Mouse (Mus musculus) myocyte (in vitro differentiated cells): Measurements from ENCODE around the gene 4930562C15Rik. TPM values are rescaled to one million over a fixed set of nuclear protein-coding genes. Genes with fewer than 3 reads are reported as not detected.
A peak's percentile ranks its signal among the peaks of the same experiment; 100 is the strongest.

Experiments used
- H3K27me3 ChIP-seq: one replicate; pipeline ENCODE4 v1.6.1; 2011; ENCODE audit not compliant: control insufficient read depth, insufficient read depth, insufficient read length
- H3K36me3 ChIP-seq: one replicate; pipeline ENCODE4 v1.6.1; 2011; ENCODE audit not compliant: control insufficient read depth, insufficient read depth
- H3K4me2 ChIP-seq: one replicate; pipeline ENCODE4 v1.6.1; 2011; ENCODE audit warnings: low read depth, control low read depth
- H3K4me3 ChIP-seq: one replicate; pipeline ENCODE4 v1.5.1; 2011; ENCODE audit warnings: mild to moderate bottlenecking, control low read depth, moderate library complexity
- H3K79me2 ChIP-seq: one replicate; pipeline ENCODE4 v1.6.1; 2011; ENCODE audit not compliant: control insufficient read depth, insufficient read depth
- H3ac ChIP-seq: one replicate; pipeline ENCODE4 v1.6.1; 2011; ENCODE audit not compliant: control insufficient read depth, insufficient read length
- CEBPB ChIP-seq: IDR thresholded peaks from 2 replicates; pipeline ENCODE4 v1.6.1; 2011; ENCODE audit warnings: mild to moderate bottlenecking, moderate library complexity; ENCODE audit not compliant: poor library complexity, insufficient read depth, severe bottlenecking
- E2F4 ChIP-seq: IDR thresholded peaks from one replicate; pipeline ENCODE4 v1.6.1; 2011; ENCODE audit warnings: mild to moderate bottlenecking, control low read depth, moderate library complexity; ENCODE audit not compliant: insufficient read depth
- MAX ChIP-seq: IDR thresholded peaks from one replicate; pipeline ENCODE4 v1.6.1; 2011; ENCODE audit warnings: low read depth, mild to moderate bottlenecking, control low read depth
- MYOD1 ChIP-seq, 3 experiments: IDR thresholded peaks; one replicate each; pipeline ENCODE4 v1.6.1; 2011; ENCODE audit warnings: control low read depth in 2 of 3, low read depth in 2 of 3, mild to moderate bottlenecking in 2 of 3, moderate library complexity in 1 of 3; ENCODE audit not compliant: insufficient read length in 2 of 3, control insufficient read depth in 1 of 3
- MYOG ChIP-seq, 3 experiments: IDR thresholded peaks; one replicate each; pipeline ENCODE4 v1.6.1; 2011; ENCODE audit warnings: control low read depth in 2 of 3, low read depth in 2 of 3, mild to moderate bottlenecking in 2 of 3; ENCODE audit not compliant: insufficient read length in 2 of 3, control insufficient read depth in 1 of 3, insufficient read depth in 1 of 3
- POLR2A ChIP-seq: IDR thresholded peaks from one replicate; pipeline ENCODE4 v1.6.1; 2011; ENCODE audit warnings: low read depth, mild to moderate bottlenecking, control low read depth, moderate library complexity; ENCODE audit not compliant: insufficient read length
- POLR2AphosphoS2 ChIP-seq: IDR thresholded peaks from one replicate; pipeline ENCODE4 v1.6.1; 2011; ENCODE audit warnings: low read depth, control low read depth; ENCODE audit not compliant: insufficient read length
- REST ChIP-seq: IDR thresholded peaks from one replicate; pipeline ENCODE4 v1.6.1; 2011; ENCODE audit warnings: mild to moderate bottlenecking, control low read depth, moderate library complexity; ENCODE audit not compliant: insufficient read depth, insufficient read length
- SRF ChIP-seq: IDR thresholded peaks from one replicate; pipeline ENCODE4 v1.6.1; 2011; ENCODE audit warnings: low read depth; ENCODE audit not compliant: control insufficient read depth, insufficient read length
- TCF12 ChIP-seq: IDR thresholded peaks from one replicate; pipeline ENCODE4 v1.6.1; 2011; ENCODE audit warnings: mild to moderate bottlenecking, control low read depth; ENCODE audit not compliant: poor library complexity, insufficient read depth, severe bottlenecking
- TCF3 ChIP-seq: IDR thresholded peaks from one replicate; pipeline ENCODE4 v1.6.1; 2011; ENCODE audit warnings: low read depth, control low read depth; ENCODE audit not compliant: insufficient read length
- USF1 ChIP-seq: IDR thresholded peaks from one replicate; pipeline ENCODE4 v1.6.1; 2011; ENCODE audit warnings: low read depth, mild to moderate bottlenecking, control low read depth, moderate library complexity
- polyA plus RNA-seq: library from polyadenylated mRNA; unstranded; fragments of >200 nt; fragmentation: generic; extraction: Trizol; gene quantifications from one replicate; pipeline ENCODE4 v1.2.1, GENCODE M21; 2012; ENCODE audit warnings: missing spikeins

4930562C15Rik gene
- polyA plus RNA-seq, 1 experiment = 0.08 TPM

GRCm38 (mm10) chr16:4855046-4855650, 19.9 kb downstream of the 4930562C15Rik start:
- Histone ChIP-seq H3K4me3 (no peak overlapping the region), H3K4me2 (no peak overlapping the region), H3K36me3 (no peaks in the 10 kb centered on the region), H3K27me3 (no peaks in the 10 kb centered on the region), H3K79me2 (no peaks in the 10 kb centered on the region), H3ac (no peak overlapping the region)
- TF ChIP-seq USF1 = no peak
- no peak for TF ChIP-seq MYOD1 (IDR thresholded peaks at IDR 0.05; ENCODE audit: control insufficient read depth in 1 of 3, insufficient read length in 2 of 3, low read depth in 2 of 3)

- no peak overlapping the region for H3K4me2 ChIP-seq
- TF ChIP-seq POLR2A (no peak), CEBPB (no peak), POLR2AphosphoS2 (no peak), USF1 (no peak), MAX (no peak), SRF (no peak), REST (no peak)
- H3K36me3 ChIP-seq = no peaks in the 10 kb centered on the region
- H3K79me2 ChIP-seq = no peaks in the 10 kb centered on the region
- H3K27me3 ChIP-seq = no peaks in the 10 kb centered on the region
- H3K4me3 ChIP-seq = no peak overlapping the region
- H3ac ChIP-seq = no peak overlapping the region
These were observed 26.2 kb downstream of the 4930562C15Rik start for GRCm38 (mm10) chr16:4861392-4861791.

- Histone ChIP-seq H3K27me3 (no peaks in the 10 kb centered on the region), H3ac (no peak overlapping the region), H3K79me2 (no peaks in the 10 kb centered on the region), H3K36me3 (no peaks in the 10 kb centered on the region), H3K4me3 (no peak overlapping the region), H3K4me2 (no peak overlapping the region)
- no peak for TF ChIP-seq REST
- no peak for TF ChIP-seq TCF3
- TF ChIP-seq SRF = no peak
- peak in 1 of 3 experiments; percentile 31 for TF ChIP-seq MYOD1 (IDR thresholded peaks at IDR 0.05; ENCODE audit: control insufficient read depth in 1 of 3, insufficient read length in 2 of 3, low read depth in 2 of 3)
- peak in 2 of 3 experiments; percentile 27 to 57 for TF ChIP-seq MYOG (IDR thresholded peaks at IDR 0.05; ENCODE audit: control insufficient read depth in 1 of 3, insufficient read depth in 1 of 3, insufficient read length in 2 of 3, low read depth in 2 of 3)
- TF ChIP-seq E2F4 = no peak
- peak; percentile 63 for TF ChIP-seq POLR2AphosphoS2
- no peak for TF ChIP-seq POLR2A
- TF ChIP-seq USF1 = no peak
These were observed 27.8 kb downstream of the 4930562C15Rik start for GRCm38 (mm10) chr16:4862863-4863483.

- Histone ChIP-seq H3K4me3 (no peak overlapping the region), H3K27me3 (no peaks in the 10 kb centered on the region), H3K4me2 (no peak overlapping the region), H3K36me3 (no peaks in the 10 kb centered on the region), H3ac (no peak overlapping the region), H3K79me2 (no peaks in the 10 kb centered on the region)
- TF ChIP-seq E2F4 = no peak
- no peak for TF ChIP-seq MAX
- TF ChIP-seq TCF12 = no peak
- no peak for TF ChIP-seq MYOD1 (IDR thresholded peaks at IDR 0.05; ENCODE audit: control insufficient read depth in 1 of 3, insufficient read length in 2 of 3, low read depth in 2 of 3)
- peak; percentile 36 for TF ChIP-seq POLR2A
- TF ChIP-seq REST = no peak
- TF ChIP-seq TCF3 = no peak
- TF ChIP-seq USF1 = no peak
- no peak for TF ChIP-seq SRF
- peak; percentile 76 for TF ChIP-seq POLR2AphosphoS2
These were observed 28.5 kb downstream of the 4930562C15Rik start for GRCm38 (mm10) chr16:4863742-4864141.

- no peaks in the 10 kb centered on the region for H3K79me2 ChIP-seq
- H3ac ChIP-seq = no peak overlapping the region
- TF ChIP-seq POLR2AphosphoS2 = peak; percentile 49
- TF ChIP-seq TCF3 = no peak
These were observed 31.0 kb downstream of the 4930562C15Rik start for GRCm38 (mm10) chr16:4866101-4866695.

More at GRCm38 (mm10) chr16:4866101-4866695, 31.0 kb downstream of the 4930562C15Rik start:
- no peaks in the 10 kb centered on the region for H3K36me3 ChIP-seq
- H3K27me3 ChIP-seq = no peaks in the 10 kb centered on the region
- no peak overlapping the region for H3K4me2 ChIP-seq
- H3K4me3 ChIP-seq = no peak overlapping the region
